Mouse (Mus musculus) liver, embryonic 15.5 days (tissue): Measurements from ENCODE around the gene Rab6b. TPM values are rescaled to one million over a fixed set of nuclear protein-coding genes. Genes with fewer than 3 reads are reported as not detected.

ENCODE experiments used
- ATAC-seq: fragments of 200-750 bp; cut with Nextera tagmentation; 2 replicates; pipeline ENCODE4 v1.8.0; 2017; ENCODE audit warnings: moderate number of reproducible peaks, mild to moderate bottlenecking, moderate library complexity; ENCODE audit not compliant: insufficient read depth
- H3K27ac ChIP-seq: fragments of 300-500 bp; sonication (generic); replicated peaks from 2 replicates; pipeline ENCODE4 v1.5.1; 2015; ENCODE audit warnings: mild to moderate bottlenecking, inconsistent platforms
- H3K27me3 ChIP-seq: fragments of 300-500 bp; sonication (generic); 2 replicates; pipeline ENCODE4 v1.6.1; 2015; ENCODE audit warnings: mild to moderate bottlenecking, inconsistent platforms
- H3K36me3 ChIP-seq: fragments of 300-500 bp; sonication (generic); replicated peaks from 2 replicates; pipeline ENCODE4 v1.6.1; 2015; ENCODE audit warnings: moderate library complexity, mild to moderate bottlenecking, inconsistent platforms
- H3K4me1 ChIP-seq: fragments of 300-500 bp; sonication (generic); replicated peaks from 2 replicates; pipeline ENCODE4 v1.6.1; 2015; ENCODE audit warnings: inconsistent platforms
- H3K4me2 ChIP-seq: fragments of 300-500 bp; sonication (generic); 2 replicates; pipeline ENCODE4 v1.6.1; 2015; ENCODE audit warnings: moderate library complexity, mild to moderate bottlenecking, inconsistent platforms
- H3K4me3 ChIP-seq: fragments of 300-500 bp; sonication (generic); replicated peaks from 2 replicates; pipeline ENCODE4 v1.5.1; 2015; ENCODE audit warnings: mild to moderate bottlenecking, inconsistent platforms
- H3K9ac ChIP-seq: fragments of 300-500 bp; sonication (generic); 2 replicates; pipeline ENCODE4 v1.6.1; 2015; ENCODE audit warnings: moderate library complexity, mild to moderate bottlenecking, inconsistent platforms
- H3K9me3 ChIP-seq: fragments of 300-500 bp; sonication (generic); replicated peaks from 2 replicates; pipeline ENCODE4 v1.6.1; 2016; ENCODE audit warnings: inconsistent platforms
- WGBS: fragments of 180-500 bp; shearing (Covaris S2); methylation state at CpG from one replicate; pipeline ENCODE4 v1.1.7; 2015; ENCODE audit warnings: mixed read lengths; ENCODE audit not compliant: insufficient replicate concordance; 5-methylcytosine and 5-hydroxymethylcytosine counted together
- polyA plus RNA-seq: library from polyadenylated mRNA; unstranded; fragments of >200 nt; fragmentation: Nextera tagmentation; extraction: Ambion mirVana; gene quantifications from 2 replicates; pipeline ENCODE4 v1.2.1, GENCODE M21; 2015

Rab6b gene
- 0.18 and 0.30 TPM in 2 replicates for polyA plus RNA-seq

DNA sequence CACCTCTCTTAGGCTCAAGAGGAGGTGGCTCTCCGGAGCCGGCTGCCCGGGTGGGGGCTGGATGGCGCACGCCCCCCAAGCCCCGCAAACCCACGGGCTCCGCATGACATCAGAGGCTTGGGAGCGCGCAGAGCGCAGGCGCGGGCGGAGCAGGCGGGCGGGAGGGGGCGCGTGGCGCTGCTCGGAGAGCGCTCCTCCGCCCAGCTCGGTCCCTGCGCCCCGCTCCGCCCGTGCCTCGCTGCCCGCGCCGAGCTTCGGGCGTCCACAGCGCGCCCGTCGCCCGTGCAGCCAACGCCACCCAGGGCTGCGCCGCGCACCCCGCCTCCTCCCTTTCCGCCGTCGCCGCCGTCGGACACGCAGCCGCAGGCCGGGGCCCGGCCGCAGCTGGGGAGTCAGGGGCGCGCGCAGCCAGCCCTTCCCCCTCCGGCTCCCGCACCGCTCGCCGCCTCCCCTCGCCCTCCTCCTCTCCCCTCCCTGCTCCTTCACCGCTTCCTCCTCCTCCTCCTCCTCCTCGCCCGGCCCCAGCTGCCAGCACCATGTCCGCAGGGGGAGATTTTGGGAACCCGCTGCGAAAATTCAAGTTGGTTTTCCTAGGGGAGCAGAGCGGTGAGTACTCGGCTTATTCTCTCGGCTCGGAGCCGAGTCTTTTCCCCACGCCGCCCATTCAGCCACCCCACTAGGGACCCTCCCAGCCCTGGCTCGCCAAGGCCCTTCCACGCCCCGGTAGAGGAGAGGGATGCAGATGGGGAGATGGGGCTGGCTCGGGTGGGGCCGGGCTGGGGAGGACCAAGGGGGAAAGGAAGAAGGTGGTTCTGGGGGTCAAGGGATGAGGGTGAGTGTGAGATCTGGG, at the start of gene Rab6b:
TSS of gene Rab6b (plus strand) at position 167 of the 850 bp plus-strand sequence.
- Histone ChIP-seq H3K4me3 (peak within 1 kb of the TSS; percentile 53), H3K27ac (no peak within 1 kb of the TSS), H3K9me3 (no peaks in the 10 kb centered on the region), H3K4me1 (peaks cover 18% of the 10 kb centered on the region), H3K9ac (no peak within 1 kb of the TSS), H3K36me3 (no peaks in the 10 kb centered on the region), H3K27me3 (peaks cover 64% of the 10 kb centered on the region), H3K4me2 (peak within 1 kb of the TSS; percentile 73)
- peak; percentile 17; the same call in 1 of the 2 replicates for ATAC-seq
- WGBS: under 1% methylated on average over 77 of the region's 81 CpGs

- Histone ChIP-seq H3K9ac (no peak overlapping the region), H3K36me3 (no peaks in the 10 kb centered on the region), H3K4me1 (no peaks in the 10 kb centered on the region), H3K4me3 (no peak overlapping the region), H3K27ac (no peak overlapping the region), H3K27me3 (no peaks in the 10 kb centered on the region), H3K4me2 (no peak overlapping the region), H3K9me3 (no peaks in the 10 kb centered on the region)
- WGBS: 68% methylated on average over 6 of the region's 6 CpGs
- no peak for ATAC-seq
Observed at GRCm38 (mm10) chr9:103063591-103063990, 48.0 kb upstream of the Rab6b start.

- Histone ChIP-seq H3K27me3 (no peaks in the 10 kb centered on the region), H3K9me3 (no peaks in the 10 kb centered on the region), H3K4me2 (no peak overlapping the region), H3K36me3 (no peaks in the 10 kb centered on the region), H3K27ac (no peak overlapping the region), H3K4me3 (no peak overlapping the region), H3K9ac (no peak overlapping the region), H3K4me1 (no peaks in the 10 kb centered on the region)
- WGBS: 68% methylated on average over 8 of the region's 8 CpGs
- ATAC-seq: no peak
Observed at GRCm38 (mm10) chr9:103066845-103067244, 44.7 kb upstream of the Rab6b start.

DNA sequence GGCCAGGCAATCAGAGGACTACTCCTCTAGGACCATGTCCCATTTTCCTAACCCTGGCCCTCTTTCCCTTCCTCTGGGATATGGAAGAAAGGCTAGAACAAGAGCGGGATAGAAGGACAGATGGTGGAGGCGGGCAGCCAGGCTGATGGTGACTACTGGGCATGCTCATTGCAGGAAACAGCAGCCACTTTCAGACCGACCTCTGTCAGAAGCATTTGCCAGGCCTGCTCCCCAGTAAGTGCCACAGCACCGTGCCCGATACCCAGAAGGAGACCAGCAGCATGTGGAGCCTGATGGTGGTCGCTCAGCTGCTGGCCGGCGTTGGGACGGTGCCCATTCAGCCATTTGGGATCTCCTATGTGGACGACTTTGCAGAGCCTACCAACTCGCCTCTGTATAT, 43.9 kb upstream of the Rab6b start:
- H3K4me1 ChIP-seq: no peaks in the 10 kb centered on the region
- ATAC-seq: no peak
- no peak overlapping the region for H3K27ac ChIP-seq
- no peak overlapping the region for H3K9ac ChIP-seq
- WGBS: 66% methylated on average over 11 of the region's 11 CpGs
- no peak overlapping the region for H3K4me3 ChIP-seq
- no peaks in the 10 kb centered on the region for H3K9me3 ChIP-seq
- H3K27me3 ChIP-seq: no peaks in the 10 kb centered on the region
- H3K4me2 ChIP-seq: no peak overlapping the region
- no peaks in the 10 kb centered on the region for H3K36me3 ChIP-seq

DNA sequence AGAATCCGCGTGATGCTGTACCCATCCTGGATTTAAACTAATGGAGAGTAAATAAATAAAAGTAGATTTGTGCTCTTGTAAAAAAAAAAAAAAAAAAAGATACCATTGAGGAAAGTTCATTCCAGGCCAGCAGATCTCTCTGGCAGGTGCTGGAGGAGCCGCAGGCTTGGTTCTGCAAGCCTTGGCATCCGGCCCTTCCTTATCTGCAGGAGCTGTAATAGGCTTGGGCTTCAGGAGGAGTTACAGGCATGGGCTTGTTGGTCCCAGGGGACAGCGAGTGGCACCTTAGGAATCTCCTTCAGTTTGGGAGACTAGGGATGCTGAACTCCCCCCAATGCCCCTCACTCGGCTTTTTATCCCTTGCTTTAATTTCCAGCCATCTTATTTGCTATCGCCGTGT, 42.8 kb upstream of the Rab6b start:
- H3K9me3 ChIP-seq: no peaks in the 10 kb centered on the region

DNA sequence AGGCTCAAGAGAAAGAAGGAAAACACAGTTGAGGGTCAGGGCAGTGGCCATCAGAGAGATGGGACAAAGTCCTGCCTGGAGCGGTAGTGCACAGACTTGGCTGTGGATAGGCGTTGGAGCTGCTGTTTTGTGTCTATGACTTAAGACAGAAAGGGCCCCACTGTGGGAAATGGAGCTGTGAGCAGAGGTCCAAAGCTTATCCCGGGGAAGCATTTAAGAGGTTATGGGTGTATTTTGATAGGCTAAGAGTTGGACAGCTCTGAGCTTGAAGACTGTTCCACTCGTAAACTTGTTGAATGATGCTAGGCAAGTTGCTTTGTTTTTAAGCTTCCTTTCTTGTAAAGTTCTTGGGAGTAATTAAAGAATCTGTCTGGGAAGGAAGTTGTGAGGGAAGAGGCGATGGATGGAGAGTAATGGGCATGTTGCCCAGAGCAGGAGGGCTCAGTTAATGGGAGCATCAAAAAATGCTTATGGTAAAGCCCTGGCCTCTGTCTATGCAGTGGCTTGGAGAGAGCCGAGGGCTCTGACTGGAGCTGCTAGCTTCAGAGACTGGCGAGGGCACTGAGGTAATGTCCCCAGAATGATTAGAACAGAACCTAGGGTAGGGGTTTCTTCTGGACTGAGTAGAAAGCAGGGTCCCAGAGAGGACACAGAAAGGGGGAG, 39.9 kb upstream of the Rab6b start:
- Histone ChIP-seq H3K27me3 (no peaks in the 10 kb centered on the region), H3K36me3 (no peaks in the 10 kb centered on the region), H3K4me2 (no peak overlapping the region), H3K9ac (no peak overlapping the region), H3K27ac (no peak overlapping the region), H3K4me1 (no peaks in the 10 kb centered on the region), H3K4me3 (no peak overlapping the region), H3K9me3 (no peaks in the 10 kb centered on the region)
- no peak for ATAC-seq
- 62% methylated on average over 7 of the region's 7 CpGs for WGBS

More for the DNA sequence above, 42.8 kb upstream of the Rab6b start:
- 77% methylated on average over 8 of the region's 8 CpGs for WGBS
- no peak overlapping the region for H3K4me2 ChIP-seq
- no peaks in the 10 kb centered on the region for H3K36me3 ChIP-seq
- H3K27ac ChIP-seq: no peak overlapping the region
- H3K4me3 ChIP-seq: no peak overlapping the region
- H3K9ac ChIP-seq: no peak overlapping the region
- no peak for ATAC-seq
- H3K4me1 ChIP-seq: no peaks in the 10 kb centered on the region
- no peaks in the 10 kb centered on the region for H3K27me3 ChIP-seq

- no peaks in the 10 kb centered on the region for H3K4me1 ChIP-seq
- no peak overlapping the region for H3K4me3 ChIP-seq
- H3K27me3 ChIP-seq: no peaks in the 10 kb centered on the region
- no peaks in the 10 kb centered on the region for H3K9me3 ChIP-seq
- no peaks in the 10 kb centered on the region for H3K36me3 ChIP-seq
- ATAC-seq: no peak
- H3K27ac ChIP-seq: no peak overlapping the region
- no peak overlapping the region for H3K9ac ChIP-seq
- WGBS: 79% methylated on average over 6 of the region's 6 CpGs
- H3K4me2 ChIP-seq: no peak overlapping the region
Observed at GRCm38 (mm10) chr9:103072204-103072599, 39.4 kb upstream of the Rab6b start.

DNA sequence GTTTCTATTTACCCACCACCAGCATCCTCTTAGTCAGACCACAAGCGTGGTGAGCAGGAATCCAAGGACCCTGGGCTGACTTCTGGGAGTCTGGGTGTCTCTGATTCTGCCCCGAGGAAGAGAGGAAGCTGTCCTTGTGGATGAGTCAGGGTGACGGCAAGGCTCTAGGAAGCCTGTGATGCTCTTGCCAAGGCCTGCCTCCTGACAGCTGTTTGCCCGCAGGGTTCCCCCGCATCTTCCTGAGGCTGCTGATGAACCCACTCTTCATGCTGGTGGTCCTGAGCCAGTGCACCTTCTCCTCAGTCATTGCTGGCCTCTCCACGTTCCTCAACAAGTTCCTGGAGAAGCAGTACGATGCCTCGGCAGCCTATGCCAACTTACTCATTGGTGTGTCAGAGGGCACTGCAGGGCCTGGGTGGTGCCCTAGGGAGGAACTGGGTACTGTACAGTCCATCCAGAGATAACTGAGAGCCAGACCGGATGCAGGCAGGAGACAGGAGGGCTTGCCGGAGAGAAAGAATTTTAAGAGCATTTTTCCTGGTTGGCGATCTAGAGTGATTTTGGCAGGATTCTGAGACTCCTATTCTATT, 38.6 kb upstream of the Rab6b start:
- Histone ChIP-seq H3K27ac (no peak overlapping the region), H3K4me2 (no peak overlapping the region), H3K36me3 (no peaks in the 10 kb centered on the region), H3K9me3 (no peaks in the 10 kb centered on the region), H3K4me1 (no peaks in the 10 kb centered on the region), H3K9ac (no peak overlapping the region), H3K27me3 (no peaks in the 10 kb centered on the region), H3K4me3 (no peak overlapping the region)
- 67% methylated on average over 11 of the region's 11 CpGs for WGBS
- no peak for ATAC-seq

DNA sequence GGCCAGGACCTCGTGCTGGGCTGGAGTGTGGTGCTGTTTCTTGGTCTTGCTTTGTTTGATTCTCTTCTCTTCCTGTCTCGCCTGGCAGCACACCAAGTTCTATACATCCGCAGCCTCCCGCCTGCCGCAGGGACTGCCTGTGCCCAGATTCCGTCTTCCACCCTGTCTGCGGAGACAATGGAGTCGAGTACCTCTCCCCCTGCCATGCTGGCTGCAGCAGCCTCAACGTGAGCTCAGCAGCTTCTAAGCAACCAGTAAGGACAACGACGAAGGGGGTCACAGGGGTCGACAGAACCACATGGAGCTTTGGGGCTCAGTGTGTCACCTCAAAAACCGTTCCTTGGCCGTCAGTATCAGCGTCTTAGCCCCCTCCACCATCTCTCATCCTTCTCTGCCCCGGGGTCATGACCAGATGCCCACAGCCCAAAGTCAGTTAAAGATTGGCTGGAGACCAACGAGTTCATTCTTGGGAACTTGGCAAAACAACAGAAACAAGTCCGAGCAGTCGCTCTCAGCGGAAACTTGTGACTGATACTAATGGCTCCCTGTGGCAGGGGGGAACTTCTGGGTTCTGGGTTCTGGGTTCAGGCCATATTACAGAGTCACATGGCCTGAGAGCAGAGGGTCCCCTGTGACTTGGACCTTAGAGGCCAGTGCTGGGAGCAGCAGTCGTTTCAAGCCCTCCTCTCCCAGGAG, 34.6 kb upstream of the Rab6b start:
- no peak overlapping the region for H3K4me3 ChIP-seq
- no peak overlapping the region for H3K27ac ChIP-seq
- no peak overlapping the region for H3K4me2 ChIP-seq
- 0 out of 2 replicates have a peak, but pooled peaks cover 3% of the 10 kb centered on the region for H3K36me3 ChIP-seq
- H3K4me1 ChIP-seq: no peaks in the 10 kb centered on the region
- 68% methylated on average over 21 of the region's 21 CpGs for WGBS
- no peak overlapping the region for H3K9ac ChIP-seq
- no peaks in the 10 kb centered on the region for H3K9me3 ChIP-seq
- H3K27me3 ChIP-seq: no peaks in the 10 kb centered on the region
- no peak for ATAC-seq

GRCm38 (mm10) chr9:103078194-103078691, 33.3 kb upstream of the Rab6b start:
- H3K36me3 ChIP-seq: 0 out of 2 replicates have a peak, but pooled peaks cover 3% of the 10 kb centered on the region
- H3K9ac ChIP-seq: no peak overlapping the region
- no peak overlapping the region for H3K4me3 ChIP-seq
- no peaks in the 10 kb centered on the region for H3K27me3 ChIP-seq
- no peak overlapping the region for H3K4me2 ChIP-seq
- H3K4me1 ChIP-seq: no peaks in the 10 kb centered on the region
- no peaks in the 10 kb centered on the region for H3K9me3 ChIP-seq
- 55% methylated on average over 6 of the region's 6 CpGs for WGBS
- no peak overlapping the region for H3K27ac ChIP-seq
- no peak for ATAC-seq
